Mouse (Mus musculus) kidney, adult 2 months (tissue): ENCODE measurements at regions not wholly inside any gene's neighbourhood (a gene's known extent, or its start where the extent isn't known, plus 50 kb on each side); places are given as distances from the start of the nearest gene placed in this dataset.

Experiments
- CTCF ChIP-seq: fragments of 200-500 bp; conservative IDR thresholded peaks from 2 replicates; pipeline ENCODE4 v1.5.1; 2011; ENCODE audit warnings: low read depth, mild to moderate bottlenecking, control low read depth, low read length, moderate library complexity, mixed read lengths; ENCODE audit not compliant: insufficient read depth, insufficient read length
- POLR2A ChIP-seq: fragments of 200-500 bp; IDR thresholded peaks from one replicate; pipeline ENCODE4 v1.6.1; 2011; ENCODE audit warnings: low read depth, low read length, control low read depth

DNA sequence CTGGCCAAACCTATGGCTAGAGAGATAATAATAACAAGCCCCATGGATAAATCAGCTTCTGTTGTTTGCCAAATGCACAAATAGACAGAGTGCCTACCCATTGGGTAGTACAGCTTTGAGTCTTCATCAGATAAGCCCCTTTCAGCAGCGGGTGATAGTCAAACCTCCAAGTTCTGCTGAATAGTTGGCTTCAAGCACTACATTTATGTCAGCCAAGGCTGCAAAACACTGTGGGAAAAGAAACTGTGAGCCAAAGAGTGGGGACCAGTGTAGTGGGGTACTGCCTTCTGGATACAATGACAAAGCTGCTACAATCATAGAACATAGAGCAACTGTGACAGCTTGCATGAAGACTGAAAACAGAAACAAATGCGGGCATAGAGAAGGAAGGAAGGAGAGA, 255.4 kb upstream of the Msl3l2 start:
- no peak for TF ChIP-seq CTCF
- TF ChIP-seq POLR2A: no peak
